Mouse (Mus musculus) C2C12 (cell line): ENCODE results near the gene Pgap2. TPM values are rescaled to one million over a fixed set of nuclear protein-coding genes. Genes with fewer than 3 reads are reported as not detected.

Experiments used
- H3K27me3 ChIP-seq: one replicate; pipeline ENCODE4 v1.6.1; 2011; ENCODE audit not compliant: control insufficient read depth, insufficient read depth, insufficient read length
- H3K36me3 ChIP-seq: one replicate; pipeline ENCODE4 v1.6.1; 2011; ENCODE audit not compliant: control insufficient read depth, insufficient read depth
- H3K4me3 ChIP-seq: one replicate; pipeline ENCODE4 v1.5.1; 2011; ENCODE audit warnings: mild to moderate bottlenecking, control low read depth; ENCODE audit not compliant: poor library complexity, insufficient read depth, severe bottlenecking
- H3K79me2 ChIP-seq: one replicate; pipeline ENCODE4 v1.6.1; 2011; ENCODE audit not compliant: control insufficient read depth, insufficient read depth
- H3K79me3 ChIP-seq: one replicate; pipeline ENCODE4 v1.6.1; 2011; ENCODE audit warnings: low read depth, control low read depth
- H3ac ChIP-seq: one replicate; pipeline ENCODE3; 2011; ENCODE audit warnings: low read depth; ENCODE audit not compliant: control insufficient read depth, insufficient read length
- CEBPB ChIP-seq: IDR thresholded peaks from one replicate; pipeline ENCODE4 v1.6.1; 2011; ENCODE audit warnings: low read depth, mild to moderate bottlenecking, control low read depth, moderate library complexity
- CTCF ChIP-seq: IDR thresholded peaks from one replicate; pipeline ENCODE4 v1.5.1; 2011; ENCODE audit not compliant: control insufficient read depth, insufficient read depth, insufficient read length
- FOSL1 ChIP-seq: IDR thresholded peaks from one replicate; pipeline ENCODE4 v1.8.0; 2011; ENCODE audit warnings: mild to moderate bottlenecking, low read length; ENCODE audit not compliant: poor library complexity, insufficient read depth, severe bottlenecking
- MAX ChIP-seq: IDR thresholded peaks from one replicate; pipeline ENCODE4 v1.6.1; 2011; ENCODE audit warnings: mild to moderate bottlenecking, control low read depth
- MYOD1 ChIP-seq: IDR thresholded peaks from one replicate; pipeline ENCODE4 v1.6.1; 2011; ENCODE audit warnings: low read depth; ENCODE audit not compliant: control insufficient read depth, insufficient read length
- MYOG ChIP-seq: IDR thresholded peaks from one replicate; pipeline ENCODE4 v1.6.1; 2011; ENCODE audit not compliant: control insufficient read depth, insufficient read length; ENCODE audit errors: extremely low read depth
- USF1 ChIP-seq: IDR thresholded peaks from one replicate; pipeline ENCODE4 v1.6.1; 2011; ENCODE audit warnings: low read depth, mild to moderate bottlenecking, control low read depth, moderate library complexity
- polyA plus RNA-seq: library from polyadenylated mRNA; unstranded; fragments of >200 nt; fragmentation: generic; extraction: Trizol; gene quantifications from one replicate; pipeline ENCODE4 v1.2.1, GENCODE M21; 2012; ENCODE audit warnings: missing spikeins

Gene Pgap2
- polyA plus RNA-seq, 1 experiment, result 22.6 TPM

GRCm38 (mm10) chr7:102200996-102201785 lies 8.8 kb upstream of the Pgap2 start:
- no peak overlapping the region for H3K4me3 ChIP-seq
- TF ChIP-seq CEBPB (no peak), MYOD1 (no peak), FOSL1 (no peak), CTCF (no peak), USF1 (no peak), MAX (no peak), MYOG (no peak)
- peaks cover 93% of the 10 kb centered on the region for H3K79me3 ChIP-seq
- peaks cover 100% of the 10 kb centered on the region for H3K79me2 ChIP-seq
- peaks cover 9% of the 10 kb centered on the region for H3K36me3 ChIP-seq
- H3ac ChIP-seq, result no peak overlapping the region
- H3K27me3 ChIP-seq, result no peaks in the 10 kb centered on the region

GRCm38 (mm10) chr7:102204296-102204857 lies 5.6 kb upstream of the Pgap2 start:
- Histone ChIP-seq H3K79me3 (peaks cover 97% of the 10 kb centered on the region), H3K27me3 (no peaks in the 10 kb centered on the region), H3K36me3 (peaks cover 13% of the 10 kb centered on the region), H3ac (no peak overlapping the region), H3K79me2 (peaks cover 100% of the 10 kb centered on the region), H3K4me3 (no peak overlapping the region)
- no peak for TF ChIP-seq CEBPB
- no peak for TF ChIP-seq MYOD1
- TF ChIP-seq FOSL1, result no peak
- TF ChIP-seq MAX, result no peak
- no peak for TF ChIP-seq MYOG
- TF ChIP-seq CTCF, result no peak
- no peak for TF ChIP-seq USF1

- peaks cover 91% of the 10 kb centered on the region for H3K79me2 ChIP-seq
- no peak overlapping the region for H3K4me3 ChIP-seq
- H3K36me3 ChIP-seq, result peaks cover 13% of the 10 kb centered on the region
- H3K27me3 ChIP-seq, result no peaks in the 10 kb centered on the region
- peaks cover 86% of the 10 kb centered on the region for H3K79me3 ChIP-seq
- no peak overlapping the region for H3ac ChIP-seq
- no peak for TF ChIP-seq MYOD1
- no peak for TF ChIP-seq USF1
- no peak for TF ChIP-seq CTCF
- TF ChIP-seq MAX, result no peak
- TF ChIP-seq FOSL1, result no peak
- TF ChIP-seq MYOG, result no peak
- no peak for TF ChIP-seq CEBPB
These were observed 4.4 kb upstream of the Pgap2 start for GRCm38 (mm10) chr7:102205646-102206045.

- TF ChIP-seq FOSL1, result no peak
- H3K27me3 ChIP-seq, result no peaks in the 10 kb centered on the region
- no peak overlapping the region for H3ac ChIP-seq
- peaks cover 59% of the 10 kb centered on the region for H3K79me2 ChIP-seq
- H3K36me3 ChIP-seq, result peaks cover 4% of the 10 kb centered on the region
- peak overlapping the region; percentile 67 for H3K4me3 ChIP-seq
- H3K79me3 ChIP-seq, result peaks cover 57% of the 10 kb centered on the region
These were observed 1.1 kb upstream of the Pgap2 start for GRCm38 (mm10) chr7:102208806-102209363.

- Histone ChIP-seq H3K79me3 (peaks cover 35% of the 10 kb centered on the region), H3K36me3 (peaks cover 4% of the 10 kb centered on the region), H3K79me2 (peaks cover 37% of the 10 kb centered on the region), H3ac (no peak overlapping the region), H3K27me3 (no peaks in the 10 kb centered on the region), H3K4me3 (peak overlapping the region; percentile 28)
- TF ChIP-seq USF1 (no peak), MAX (no peak), MYOG (no peak), CTCF (no peak), FOSL1 (no peak), CEBPB (no peak), MYOD1 (no peak)
These were observed 1.1 kb downstream of the Pgap2 start for GRCm38 (mm10) chr7:102211071-102211470.

GRCm38 (mm10) chr7:102221899-102222298 lies 11.9 kb downstream of the Pgap2 start:
- Histone ChIP-seq H3K4me3 (no peak overlapping the region), H3K36me3 (no peaks in the 10 kb centered on the region), H3ac (no peak overlapping the region), H3K79me3 (no peaks in the 10 kb centered on the region), H3K79me2 (no peaks in the 10 kb centered on the region), H3K27me3 (no peaks in the 10 kb centered on the region)
- no peak for TF ChIP-seq MAX
